12 mouse cellular contexts compared by ENCODE assay signal in genomic region chr14:79200892-79201285, GRCm38 (mm10). TPM values are rescaled to one million over a fixed set of nuclear protein-coding genes. Genes with fewer than 3 reads are reported as not detected.
DNase-seq lines count a peak whose midpoint lies in the region; ATAC-seq and TF ChIP-seq lines count a peak whose summit lies in the region.
"Had no signal": no experiment of that assay in that cellular context is flagged by ENCODE, and none has a peak within 500 bp of the region (broad histone marks: within the 10 kb centered on the region; RNA-seq: fewer than 3 reads in every experiment).

No protein-coding gene starts in this region.

- peak in 1 of 2 experiments; percentile 13 for DNase-seq in left cerebral cortex, adult 2 months (ENCODE audit: extremely low spot score in 1 of 2, low spot score in 2 of 2)
- no peak for DNase-seq in left cerebral cortex, postnatal 36 days (ENCODE audit: low spot score in 2 of 2)
- DNase-seq in forebrain, postnatal 0 days, result peak; percentile 59
- DNase-seq in midbrain, embryonic 14.5 days, result peak; percentile 41
- no peak for DNase-seq in thymus, postnatal 25 days
- DNase-seq in heart, postnatal 4 days, result no peak
- DNase-seq in heart, postnatal 25 days (ENCODE audit: low spot score), result no peak
- DNase-seq: liver, postnatal 0 days had no signal

- peaks cover 50% of the 10 kb centered on the region for H3K4me1 ChIP-seq in embryonic facial prominence, embryonic 12.5 days
- H3K4me1 ChIP-seq in forebrain, postnatal 0 days (ENCODE audit: insufficient read depth), result peaks cover 24% of the 10 kb centered on the region
- H3K4me1 ChIP-seq in midbrain, embryonic 14.5 days (ENCODE audit: control insufficient read depth, insufficient read depth, low read length), result peaks cover 22% of the 10 kb centered on the region

- H3K4me3 ChIP-seq in left cerebral cortex, adult 2 months, result no peak overlapping the region
- no peak overlapping the region for H3K4me3 ChIP-seq in embryonic facial prominence, embryonic 12.5 days
- no peak overlapping the region for H3K4me3 ChIP-seq in forebrain, postnatal 0 days (ENCODE audit: low read depth, low read length)
- no peak overlapping the region for H3K4me3 ChIP-seq in midbrain, embryonic 14.5 days (replicated peaks; ENCODE audit: low read depth, low read length)

- no peaks in the 10 kb centered on the region for H3K27me3 ChIP-seq in embryonic facial prominence, embryonic 12.5 days
- no peaks in the 10 kb centered on the region for H3K27me3 ChIP-seq in forebrain, postnatal 0 days (ENCODE audit: insufficient read depth, low read length)
- no peaks in the 10 kb centered on the region for H3K27me3 ChIP-seq in midbrain, embryonic 14.5 days (ENCODE audit: control insufficient read depth, insufficient read depth, low read length)

- no peak overlapping the region for H3K9ac ChIP-seq in embryonic facial prominence, embryonic 12.5 days
- no peak overlapping the region for H3K9ac ChIP-seq in forebrain, postnatal 0 days
- H3K9ac ChIP-seq in midbrain, embryonic 14.5 days (replicated peaks; ENCODE audit: low read length), result no peak overlapping the region
- H3K9ac ChIP-seq: liver, postnatal 0 days had no signal

- WGBS in embryonic facial prominence, embryonic 12.5 days, result 86% methylated on average over 9 of the region's 9 CpGs
- WGBS in forebrain, postnatal 0 days, result 37% methylated on average over 9 of the region's 9 CpGs
- WGBS in midbrain, embryonic 14.5 days, result 41% methylated on average over 9 of the region's 9 CpGs

- ATAC-seq in embryonic facial prominence, embryonic 12.5 days (ENCODE audit: insufficient number of reproducible peaks, insufficient read depth, low FRiP score, low TSS enrichment), result no peak
- peak; percentile 23 for ATAC-seq in forebrain, postnatal 0 days
- no peak for ATAC-seq in midbrain, embryonic 14.5 days (ENCODE audit: low FRiP score, low TSS enrichment)
- ATAC-seq: intestine, postnatal 0 days; liver, postnatal 0 days had no signal

- TF ChIP-seq CTCF in left cerebral cortex, adult 2 months (IDR thresholded peaks at IDR 0.05), result no peak
- no peak for TF ChIP-seq CTCF in forebrain, postnatal 0 days (IDR thresholded peaks at IDR 0.05; ENCODE audit: low read depth)

- H3K4me2 ChIP-seq in embryonic facial prominence, embryonic 12.5 days (replicated peaks), result no peak overlapping the region
- H3K4me2 ChIP-seq in forebrain, postnatal 0 days (ENCODE audit: low read depth), result no peak overlapping the region
- H3K4me2 ChIP-seq in midbrain, embryonic 14.5 days (ENCODE audit: low read length), result no peak overlapping the region

- intact Hi-C loops in left cerebral cortex, adult 2 months (cut with DNase I), result loop anchor here (5.0 kb wide), 1 partner anchor 101 kb away; the partner anchor contains the start of gene Rgcc
- intact Hi-C loops in left cerebral cortex, postnatal 36 days (cut with DNase I), result loop anchor here (5.0 kb wide), 1 partner anchor 101 kb away; the partner anchor contains the start of gene Rgcc
- intact Hi-C loops in heart, postnatal 25 days (cut with DNase I), result no loop called here

- no peaks in the 10 kb centered on the region for H3K9me3 ChIP-seq in embryonic facial prominence, embryonic 12.5 days
- no peaks in the 10 kb centered on the region for H3K9me3 ChIP-seq in forebrain, postnatal 0 days (ENCODE audit: low read length)
- no peaks in the 10 kb centered on the region for H3K9me3 ChIP-seq in midbrain, embryonic 14.5 days (ENCODE audit: control insufficient read depth, low read length)

- peak overlapping the region; percentile 55 for H3K27ac ChIP-seq in left cerebral cortex, adult 2 months
- H3K27ac ChIP-seq in embryonic facial prominence, embryonic 12.5 days, result peak overlapping the region; percentile 79
- H3K27ac ChIP-seq in forebrain, postnatal 0 days (ENCODE audit: low read depth, low read length), result peak overlapping the region; percentile 66
- peak overlapping the region; percentile 47; the same call in 1 of the 2 replicates for H3K27ac ChIP-seq in midbrain, embryonic 14.5 days (replicated peaks; ENCODE audit: low read depth, low read length)

- H3K36me3 ChIP-seq in embryonic facial prominence, embryonic 12.5 days, result no peaks in the 10 kb centered on the region
- H3K36me3 ChIP-seq in forebrain, postnatal 0 days (ENCODE audit: insufficient read depth), result no peaks in the 10 kb centered on the region
- H3K36me3 ChIP-seq in midbrain, embryonic 14.5 days (ENCODE audit: control insufficient read depth, insufficient read depth, low read length), result no peaks in the 10 kb centered on the region

RNA-seq across cellular contexts. Expression of gene Zfp957, which starts 46.3 kb away (rescaled TPM):
- total RNA-seq in left cerebral cortex, adult 2 months (2021), result not detected
- total RNA-seq in left cerebral cortex, postnatal 36 days (2021), result not detected
- polyA plus RNA-seq in embryonic facial prominence, embryonic 12.5 days (2016; fragmentation: Nextera tagmentation; extraction: Ambion mirVana), result not detected in 2 replicates
- total RNA-seq in forebrain, postnatal 0 days (2014; rRNA removed), result not detected in 2 replicates
- polyA plus RNA-seq in forebrain, postnatal 0 days (2015; fragmentation: Nextera tagmentation; extraction: Ambion mirVana), result not detected in 2 replicates
- polyA plus RNA-seq in midbrain, embryonic 14.5 days (2014; fragmentation: Nextera tagmentation; extraction: Ambion mirVana), result not detected in 2 replicates
- not detected for total RNA-seq in heart, postnatal 4 days (2021)
- total RNA-seq in heart, postnatal 25 days (2021), result not detected
- total RNA-seq: gastrocnemius, postnatal 4 days; layer of hippocampus, postnatal 14 days had no signal
- polyA plus RNA-seq: intestine, postnatal 0 days; liver, postnatal 0 days had no signal

Comparison
In these comparisons a context has a peak if more than half of its experiments do, and no peak if none do; other contexts are left out.
1. DNase-seq: peak in forebrain, postnatal 0 days (single experiment) and midbrain, embryonic 14.5 days (single experiment); none in left cerebral cortex, postnatal 36 days (0 of 2), thymus, postnatal 25 days (single experiment), heart, postnatal 4 days (single experiment) and heart, postnatal 25 days (single experiment).
2. Peak in every context shown above with its lines, with median percentiles within 50 percentile points of each other: H3K27ac ChIP-seq.